Comparison of ENCODE assay signal across 8 mouse cellular contexts in genomic region chr3:100359036-100359435, GRCm38 (mm10).
A peak's percentile ranks its signal among the peaks of the same experiment; 100 is the strongest.
DNase-seq lines count a peak whose midpoint lies in the region; ATAC-seq and TF ChIP-seq lines count a peak whose summit lies in the region.

No protein-coding gene starts in this region.

- no peak overlapping the region for H3K27ac ChIP-seq in ES-Bruce4 (ENCODE audit: insufficient read depth, low read length)
- no peak overlapping the region for H3K27ac ChIP-seq in forebrain, embryonic 14.5 days (ENCODE audit: low read depth, low read length)
- no peak overlapping the region for H3K27ac ChIP-seq in hindbrain, embryonic 13.5 days
- no peak overlapping the region for H3K27ac ChIP-seq in lung, embryonic 15.5 days

- peak overlapping the region; percentile 38 for H3K4me2 ChIP-seq in forebrain, embryonic 14.5 days (ENCODE audit: low read length)
- H3K4me2 ChIP-seq in hindbrain, embryonic 13.5 days = peak overlapping the region; percentile 51
- peak overlapping the region; percentile 49 for H3K4me2 ChIP-seq in lung, embryonic 15.5 days

- peak; percentile 26 for DNase-seq in brain, embryonic 18.5 days (ENCODE audit: low read depth, low spot score)
- peak; percentile 84 for DNase-seq in forebrain, embryonic 14.5 days (ENCODE audit: low spot score)
- DNase-seq in layer of hippocampus, postnatal 10 days (ENCODE audit: low spot score in 2 of 2) = peak; percentile 25 to 60
- peak; percentile 10 for DNase-seq in ovary, postnatal 10 days (ENCODE audit: low spot score)
- peak; percentile 51 to 65 for DNase-seq in thymus, postnatal 10 days (ENCODE audit: low spot score in 2 of 2)

- TF ChIP-seq POLR2A in ES-Bruce4 (IDR thresholded peaks at IDR 0.05; ENCODE audit: insufficient read depth, low read length) = no peak

- H3K9ac ChIP-seq in ES-Bruce4 (ENCODE audit: low read depth, poor library complexity, severe bottlenecking) = no peak overlapping the region
- peak overlapping the region; percentile 10 for H3K9ac ChIP-seq in forebrain, embryonic 14.5 days (ENCODE audit: low read length)
- peak overlapping the region; percentile 58 for H3K9ac ChIP-seq in hindbrain, embryonic 13.5 days
- H3K9ac ChIP-seq in lung, embryonic 15.5 days = no peak overlapping the region

- 26% methylated on average over 8 of the region's 8 CpGs for WGBS in forebrain, embryonic 14.5 days
- 33% methylated on average over 8 of the region's 8 CpGs for WGBS in hindbrain, embryonic 13.5 days
- WGBS in lung, embryonic 15.5 days = 9% methylated on average over 8 of the region's 8 CpGs

- no peaks in the 10 kb centered on the region for H3K27me3 ChIP-seq in ES-Bruce4 (ENCODE audit: control insufficient read depth, insufficient read depth, low read length, poor library complexity, severe bottlenecking)
- H3K27me3 ChIP-seq in forebrain, embryonic 14.5 days (replicated peaks; ENCODE audit: control insufficient read depth, insufficient read depth, low read length) = no peaks in the 10 kb centered on the region
- no peaks in the 10 kb centered on the region for H3K27me3 ChIP-seq in hindbrain, embryonic 13.5 days
- H3K27me3 ChIP-seq in lung, embryonic 15.5 days = no peaks in the 10 kb centered on the region

- H3K4me1 ChIP-seq in ES-Bruce4 (ENCODE audit: control insufficient read depth, insufficient read depth, low read length) = peaks cover 1% of the 10 kb centered on the region
- H3K4me1 ChIP-seq in forebrain, embryonic 14.5 days (ENCODE audit: control insufficient read depth, insufficient read depth, low read length) = no peaks in the 10 kb centered on the region
- H3K4me1 ChIP-seq in hindbrain, embryonic 13.5 days (replicated peaks) = 0 out of 2 replicates have a peak, but pooled peaks cover 6% of the 10 kb centered on the region
- no peaks in the 10 kb centered on the region for H3K4me1 ChIP-seq in lung, embryonic 15.5 days

- TF ChIP-seq EP300 in ES-Bruce4 (IDR thresholded peaks at IDR 0.05; ENCODE audit: insufficient read depth, low read depth, low read length) = no peak

- TF ChIP-seq CTCF in ES-Bruce4 (IDR thresholded peaks at IDR 0.05; ENCODE audit: low read depth, low read length) = peak; percentile 29

- no peaks in the 10 kb centered on the region for H3K9me3 ChIP-seq in ES-Bruce4 (replicated peaks; ENCODE audit: control insufficient read depth, insufficient read depth, low read length, poor library complexity, severe bottlenecking)
- H3K9me3 ChIP-seq in forebrain, embryonic 14.5 days (replicated peaks; ENCODE audit: control insufficient read depth, low read length) = no peaks in the 10 kb centered on the region
- H3K9me3 ChIP-seq in hindbrain, embryonic 13.5 days = no peaks in the 10 kb centered on the region
- H3K9me3 ChIP-seq in lung, embryonic 15.5 days = no peaks in the 10 kb centered on the region

- no peak overlapping the region for H3K4me3 ChIP-seq in ES-Bruce4 (ENCODE audit: low read depth, low read length)
- 0 out of 2 replicates have a peak overlapping the region, but pooled peaks have one; percentile 4 for H3K4me3 ChIP-seq in forebrain, embryonic 14.5 days (ENCODE audit: low read depth, low read length)
- H3K4me3 ChIP-seq in hindbrain, embryonic 13.5 days = peak overlapping the region; percentile 15; the same call in 1 of the 2 replicates
- no peak overlapping the region for H3K4me3 ChIP-seq in lung, embryonic 15.5 days

- H3K36me3 ChIP-seq in ES-Bruce4 (ENCODE audit: control insufficient read depth, insufficient read depth, low read length, poor library complexity, severe bottlenecking) = no peaks in the 10 kb centered on the region
- H3K36me3 ChIP-seq in forebrain, embryonic 14.5 days (ENCODE audit: control insufficient read depth, insufficient read depth, low read length) = no peaks in the 10 kb centered on the region
- H3K36me3 ChIP-seq in hindbrain, embryonic 13.5 days = no peaks in the 10 kb centered on the region
- no peaks in the 10 kb centered on the region for H3K36me3 ChIP-seq in lung, embryonic 15.5 days

- peak; percentile 94 for ATAC-seq in forebrain, embryonic 14.5 days
- peak; percentile 89 for ATAC-seq in hindbrain, embryonic 13.5 days (ENCODE audit: low FRiP score)
- ATAC-seq in lung, embryonic 15.5 days (ENCODE audit: borderline replicate concordance, extremely low read depth, low FRiP score, low TSS enrichment) = peak; percentile 39; the same call in 1 of the 2 replicates

Comparison
In these comparisons a context has a peak if more than half of its experiments do, and no peak if none do; other contexts are left out.
1. H3K4me3 ChIP-seq: peak in forebrain, embryonic 14.5 days (single experiment) and hindbrain, embryonic 13.5 days (single experiment); none in ES-Bruce4 (single experiment) and lung, embryonic 15.5 days (single experiment).
2. H3K9ac ChIP-seq: peak in forebrain, embryonic 14.5 days (single experiment) and hindbrain, embryonic 13.5 days (single experiment); none in ES-Bruce4 (single experiment) and lung, embryonic 15.5 days (single experiment).
3. DNase-seq: peak in every context shown above with its lines; median percentile 84 in forebrain, embryonic 14.5 days; 58 in thymus, postnatal 10 days; 42 in layer of hippocampus, postnatal 10 days; 26 in brain, embryonic 18.5 days; 10 in ovary, postnatal 10 days.
4. ATAC-seq: peak in every context shown above with its lines; median percentile 94 in forebrain, embryonic 14.5 days; 89 in hindbrain, embryonic 13.5 days; 39 in lung, embryonic 15.5 days.
5. Peak in every context shown above with its lines, with median percentiles within 50 percentile points of each other: H3K4me2 ChIP-seq.